Mouse (Mus musculus) MN1 (cell line): ENCODE measurements around the gene Msantd3.
A peak's percentile ranks its signal among the peaks of the same experiment; 100 is the strongest.

Experiments used
- DNase-seq: peaks from one replicate; pipeline ENCODE4 v3.0.0-alpha.2; 2016; ENCODE audit warnings: low spot score

Msantd3 gene

DNA sequence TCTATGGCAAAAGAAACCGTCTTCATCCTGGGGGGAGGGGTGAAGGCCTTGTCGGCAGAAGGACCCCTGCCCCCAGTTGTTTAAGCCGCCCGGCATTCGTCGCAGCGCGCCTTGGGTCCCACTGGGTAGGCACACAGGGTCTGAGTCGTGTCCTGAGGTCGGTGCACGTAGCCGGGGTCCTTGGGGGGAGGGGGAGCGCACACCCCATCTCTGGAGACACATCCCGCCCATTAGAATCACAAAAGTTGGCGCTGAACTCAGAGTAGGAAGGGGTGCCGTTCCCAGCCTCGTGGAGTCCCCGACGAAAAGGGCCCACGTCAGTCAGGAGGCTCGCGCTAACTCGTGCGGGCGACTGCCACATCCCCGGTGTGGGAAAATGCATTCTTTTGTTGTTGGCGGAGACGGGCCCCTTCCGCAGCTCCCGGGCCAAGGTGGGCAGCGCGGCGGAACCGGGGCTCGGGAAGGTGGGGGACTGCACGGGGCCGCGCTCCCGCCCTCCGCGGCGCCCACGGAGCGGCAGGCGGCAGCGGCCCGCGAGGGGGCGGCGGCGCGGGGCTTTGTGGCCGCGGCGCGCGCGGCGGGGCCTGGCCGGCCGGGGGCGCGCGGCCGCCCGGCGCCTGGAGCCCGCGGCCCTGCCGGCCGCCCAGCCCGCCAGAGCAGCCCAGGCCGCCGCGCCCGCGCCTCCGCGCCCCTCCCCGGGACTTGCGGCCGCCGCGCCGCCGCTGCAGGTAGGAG lies at the start of gene Msantd3:
Gene Msantd3 (plus strand): TSS at position 95 of the 735 bp plus-strand sequence.
- peak; percentile 66 for DNase-seq

DNA sequence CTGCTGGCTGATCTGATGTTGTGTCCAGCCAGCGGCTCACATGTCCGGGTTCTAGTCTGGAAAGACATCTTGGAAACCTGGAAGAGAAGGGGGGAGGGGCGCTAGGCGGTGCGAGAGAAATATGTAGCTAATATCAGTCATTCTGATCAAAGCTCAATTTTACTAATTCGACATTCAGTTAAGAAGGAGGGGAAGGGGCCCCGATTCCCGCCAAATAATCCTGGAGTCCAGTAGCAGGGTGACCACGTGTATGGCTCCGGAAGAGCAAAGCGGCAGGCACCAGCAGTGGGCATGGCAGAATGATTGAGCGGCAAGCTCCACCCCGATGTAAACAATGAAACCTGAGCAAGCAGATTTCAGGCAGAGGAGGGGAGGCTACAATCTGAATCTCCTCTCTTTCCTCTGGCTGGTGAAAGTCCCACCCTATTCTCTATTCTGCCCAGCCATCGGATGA lies 48.4 kb upstream of the Msantd3 start:
- no peak for DNase-seq

DNA sequence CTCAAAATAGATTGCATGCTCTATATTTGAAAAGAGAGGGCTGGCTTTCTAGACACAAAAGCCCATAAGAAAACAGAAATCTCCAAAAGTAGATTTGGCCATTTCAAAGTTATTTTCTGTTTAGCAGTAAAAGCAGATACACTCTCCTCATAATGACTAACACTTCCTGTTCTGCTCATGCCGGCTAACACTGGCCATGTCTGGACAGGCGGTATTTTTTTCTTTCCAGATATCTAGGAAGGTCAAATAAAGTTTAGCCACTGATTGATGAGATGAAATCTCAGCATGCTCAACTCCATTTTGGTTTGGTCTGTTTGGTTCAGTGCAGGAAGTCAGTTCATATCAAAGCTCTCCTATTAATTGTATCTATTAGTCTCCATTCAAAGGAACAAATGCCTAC lies 47.2 kb upstream of the Msantd3 start:
- no peak for DNase-seq

DNA sequence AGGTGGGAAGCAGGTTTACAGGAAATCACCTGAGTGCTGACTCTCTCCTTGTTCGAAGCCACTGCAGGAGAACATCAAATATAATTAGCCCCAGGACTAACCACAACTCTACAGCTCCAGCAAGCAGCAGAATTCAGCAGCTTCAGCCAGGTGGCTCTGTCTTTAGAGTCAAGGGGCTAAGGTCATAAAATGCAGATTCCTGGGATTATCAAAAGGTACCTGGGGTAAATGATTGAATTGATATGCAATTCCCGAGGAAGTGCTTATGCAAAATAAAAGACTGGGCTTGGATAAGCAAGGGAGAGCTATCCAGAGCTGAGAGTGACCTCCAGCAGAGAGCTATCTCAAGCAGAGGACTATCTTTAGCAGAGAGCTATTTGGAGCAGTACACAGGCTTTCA lies 28.9 kb upstream of the Msantd3 start:
- no peak for DNase-seq

DNA sequence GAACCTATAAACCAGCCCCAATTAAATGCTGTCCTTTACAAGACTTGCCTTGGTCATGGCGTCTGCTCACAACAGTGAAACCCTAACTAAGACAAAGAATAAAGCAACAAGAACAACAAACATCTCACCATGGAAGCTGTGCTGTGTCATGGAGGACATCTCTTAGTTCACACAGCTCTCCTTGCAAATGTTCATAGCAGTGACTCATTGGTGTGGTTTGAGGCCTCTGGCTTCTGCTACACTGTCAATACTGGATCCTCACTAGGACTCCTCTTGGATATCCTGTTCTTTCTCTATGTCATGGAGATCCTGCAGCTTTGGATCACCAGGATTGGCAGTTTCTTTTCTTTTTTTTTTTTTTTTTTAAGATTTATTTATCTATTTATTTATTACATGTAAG lies 10.2 kb upstream of the Msantd3 start:
- no peak for DNase-seq

DNA sequence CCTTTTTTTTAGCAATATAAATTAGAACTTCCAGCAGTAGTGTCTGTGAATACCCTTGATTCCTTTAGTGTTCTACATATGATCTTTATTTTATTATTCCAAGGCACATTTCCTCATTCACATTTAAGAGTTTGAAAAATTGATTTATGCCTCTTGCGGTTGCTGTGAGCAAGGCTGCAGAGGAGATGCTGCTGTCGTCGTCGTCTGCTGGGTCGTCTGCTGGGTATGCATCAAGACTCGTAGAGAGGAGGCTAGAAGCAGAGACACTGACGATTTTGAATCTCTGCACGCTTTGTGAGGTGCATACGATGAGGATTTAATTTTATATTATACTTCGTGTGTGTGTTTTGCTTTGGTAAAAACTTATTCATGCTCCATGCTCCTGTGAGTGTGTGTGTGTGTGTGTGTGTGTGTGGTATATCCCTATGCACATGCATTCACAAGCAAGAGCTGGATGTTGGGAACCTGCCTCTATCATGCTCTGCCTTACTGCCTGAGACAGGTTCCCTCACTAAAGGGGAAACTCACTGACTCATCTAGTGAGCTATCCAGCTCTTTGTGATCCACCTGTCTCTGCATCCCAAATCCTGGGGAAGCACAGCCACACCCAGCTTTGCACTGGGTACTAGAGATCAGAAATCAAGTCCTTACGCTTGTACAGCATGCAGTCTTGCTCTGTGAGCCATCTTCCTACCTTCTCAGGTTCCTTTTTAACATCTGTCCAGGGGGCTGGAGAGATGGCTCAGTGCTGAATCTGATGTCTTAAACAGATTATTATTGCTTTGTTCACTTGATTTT lies 7.7 kb upstream of the Msantd3 start:
- no peak for DNase-seq

DNA sequence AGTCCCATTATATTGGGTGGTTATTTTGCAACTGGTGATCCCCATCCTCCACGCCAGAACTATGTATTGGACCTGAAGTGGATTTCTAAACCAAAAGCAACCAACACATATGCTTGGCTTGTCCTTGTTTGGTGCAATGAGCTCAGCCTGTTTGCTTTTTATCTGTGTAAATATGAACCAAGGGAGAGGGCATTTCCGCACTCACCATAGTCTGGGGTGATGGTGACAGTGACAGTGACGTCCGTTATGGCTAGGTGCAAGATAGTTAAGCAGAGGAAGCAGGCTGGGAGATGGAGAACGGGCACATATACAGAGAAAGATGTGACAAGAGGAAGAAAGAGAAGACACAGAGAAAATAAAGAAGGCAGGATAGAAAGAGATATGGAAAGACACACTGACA lies 3.5 kb upstream of the Msantd3 start:
- DNase-seq = no peak

DNA sequence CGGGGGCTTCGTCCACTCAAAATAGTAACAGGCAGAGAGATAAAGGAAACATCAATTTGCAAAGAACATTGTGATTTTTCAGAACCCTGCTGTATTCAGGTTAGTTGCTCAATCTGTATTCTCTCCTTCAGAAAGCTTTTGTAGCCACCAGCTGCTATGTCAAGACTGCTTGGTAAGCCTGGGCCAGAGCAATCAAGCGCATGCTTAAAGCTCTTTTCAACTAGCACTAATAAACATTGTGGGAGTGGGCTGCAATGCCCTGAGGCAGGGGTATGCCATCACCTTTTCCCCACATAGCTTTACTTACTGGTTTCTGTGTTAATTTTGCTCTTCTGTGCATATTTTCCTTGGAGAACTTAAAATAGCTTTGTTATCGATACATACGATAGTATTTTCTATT lies 2.7 kb upstream of the Msantd3 start:
- DNase-seq = no peak

DNA sequence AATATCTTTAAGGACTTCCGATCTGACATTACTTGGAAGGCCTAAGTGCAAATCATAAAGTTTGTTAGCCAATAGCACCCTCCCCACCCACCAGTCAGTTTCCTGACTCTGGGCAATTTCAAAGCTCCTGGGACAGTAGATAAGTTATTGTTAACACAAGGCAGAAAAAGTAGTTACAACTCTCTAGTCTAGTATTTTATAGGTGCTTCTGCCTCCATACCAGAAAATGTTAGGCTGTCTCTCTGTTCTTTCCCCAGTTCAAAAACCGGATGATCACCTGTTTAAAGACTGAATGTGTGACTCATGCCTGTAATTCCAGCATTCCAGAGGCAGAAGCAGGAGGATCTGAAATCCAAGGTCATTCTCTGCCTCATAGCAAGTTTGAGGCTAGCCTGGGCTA lies 1.2 kb upstream of the Msantd3 start:
- no peak for DNase-seq

DNA sequence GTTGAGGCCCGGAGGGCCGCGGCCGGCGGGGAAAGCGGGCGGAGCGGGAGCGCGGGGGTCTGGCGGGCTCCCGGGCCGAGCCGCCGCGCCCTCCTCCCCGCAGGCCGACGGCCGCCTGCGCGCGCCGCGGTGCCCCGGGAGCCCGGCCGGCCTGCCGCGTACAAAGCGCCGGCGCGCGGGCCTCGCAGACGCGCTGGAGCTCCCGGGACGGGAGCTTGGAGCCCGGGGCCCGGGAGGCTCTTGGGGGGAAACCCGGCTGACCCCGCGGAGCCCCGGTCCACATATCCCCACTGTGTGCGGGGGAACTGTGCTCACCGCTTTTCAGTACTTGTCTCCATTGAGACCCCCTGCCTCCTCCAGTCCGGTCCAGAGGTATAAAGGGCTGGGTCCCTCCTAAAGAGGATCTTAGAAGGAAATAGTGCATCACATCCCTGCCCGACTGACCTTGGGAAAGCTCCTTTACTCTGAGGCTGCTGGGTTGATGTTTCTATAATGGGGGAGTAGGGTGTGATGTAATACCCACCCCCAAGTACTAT lies 909 bp downstream of the Msantd3 start:
- DNase-seq = peak; percentile 49

DNA sequence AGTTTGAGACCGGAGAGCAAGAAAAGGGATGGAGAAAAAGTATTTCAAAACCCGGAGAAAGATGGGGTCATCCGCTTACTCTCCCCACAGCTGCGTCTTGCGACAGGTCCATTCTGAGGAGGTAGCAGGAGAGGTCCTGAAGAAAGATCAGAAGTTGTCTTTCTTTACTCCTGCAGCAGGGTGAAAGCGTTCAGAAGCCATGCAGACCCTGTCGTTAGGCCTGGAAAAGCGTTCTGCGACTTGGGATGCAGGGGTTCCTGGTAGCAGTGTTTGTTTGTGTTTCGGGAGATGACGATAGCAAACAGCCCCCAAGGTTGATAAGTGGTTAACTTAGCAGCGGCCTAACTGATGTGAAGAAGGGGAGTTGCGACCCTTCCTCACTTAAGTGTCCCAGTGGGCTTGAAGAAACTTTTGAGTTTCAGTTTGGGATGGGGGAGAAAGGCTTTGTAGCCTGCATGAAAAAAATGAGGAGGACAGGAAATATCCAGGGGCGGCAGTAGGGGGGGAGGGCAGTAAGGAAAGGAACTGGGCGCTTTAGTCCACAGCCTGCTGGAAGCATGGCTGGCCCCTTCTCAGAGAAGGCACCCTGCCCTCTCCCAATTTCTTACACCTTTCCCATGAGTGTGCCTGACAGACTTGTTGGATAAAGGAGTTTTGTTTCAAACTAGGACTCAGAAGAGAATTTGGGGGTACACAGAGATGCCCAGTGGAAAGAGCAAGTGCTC lies 2.0 kb downstream of the Msantd3 start:
- DNase-seq = no peak

DNA sequence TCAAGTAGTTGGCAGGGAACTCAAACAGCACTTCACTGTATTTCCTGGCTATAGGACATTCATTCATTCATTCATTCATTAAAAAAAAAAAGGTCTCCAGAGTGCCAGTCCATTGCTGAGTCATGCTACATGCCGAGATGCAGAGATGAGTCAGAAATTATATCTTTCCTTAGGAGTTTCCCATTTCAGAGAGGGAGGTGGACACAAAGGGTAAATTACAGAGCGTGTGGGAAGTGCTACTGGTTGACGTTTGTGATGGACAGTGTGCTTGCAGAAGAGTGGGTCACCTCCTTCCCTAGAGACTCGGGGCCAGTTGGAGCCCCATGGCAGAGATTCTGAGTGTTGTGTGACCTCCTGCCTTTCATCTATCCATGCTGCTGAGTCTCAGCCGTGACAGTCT lies 2.6 kb downstream of the Msantd3 start:
- peak; percentile 60 for DNase-seq

DNA sequence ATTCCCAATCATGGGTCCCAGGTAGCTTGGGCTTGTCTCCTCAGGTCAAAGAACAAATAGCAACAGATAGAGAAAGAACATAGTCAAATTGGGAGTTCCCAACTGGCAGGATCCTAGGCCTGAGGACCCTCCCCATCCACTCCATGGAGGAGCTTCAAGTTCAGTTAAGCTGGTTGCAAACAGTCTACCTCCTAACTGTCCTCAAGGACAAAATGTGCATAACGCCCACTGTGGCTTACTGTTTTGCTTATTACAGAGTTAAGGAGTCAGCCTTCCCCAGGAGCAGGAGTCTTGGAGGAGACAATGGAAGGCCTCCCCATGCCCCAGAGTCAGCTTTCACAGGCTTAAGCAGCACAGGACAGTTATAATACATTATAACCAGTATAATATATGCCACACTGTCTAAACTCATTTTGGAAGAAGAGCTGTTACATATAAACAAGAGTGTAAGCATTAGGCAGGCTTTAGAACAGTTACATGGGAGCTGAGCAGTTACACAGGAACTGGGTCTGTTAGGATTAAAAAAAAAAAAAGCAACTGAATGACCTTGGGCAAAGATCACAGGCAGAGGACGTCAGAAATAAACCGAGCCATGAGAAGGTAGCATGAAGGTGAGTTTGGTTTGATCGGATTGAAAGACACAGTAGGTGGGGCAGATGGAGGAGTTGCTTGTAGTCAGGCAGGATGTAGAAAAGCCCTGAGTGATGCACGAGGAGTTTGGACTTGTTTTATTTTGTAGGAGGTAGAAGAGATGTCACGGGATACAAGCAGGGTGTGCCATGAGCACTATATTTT lies 3.5 kb downstream of the Msantd3 start:
- DNase-seq = no peak

DNA sequence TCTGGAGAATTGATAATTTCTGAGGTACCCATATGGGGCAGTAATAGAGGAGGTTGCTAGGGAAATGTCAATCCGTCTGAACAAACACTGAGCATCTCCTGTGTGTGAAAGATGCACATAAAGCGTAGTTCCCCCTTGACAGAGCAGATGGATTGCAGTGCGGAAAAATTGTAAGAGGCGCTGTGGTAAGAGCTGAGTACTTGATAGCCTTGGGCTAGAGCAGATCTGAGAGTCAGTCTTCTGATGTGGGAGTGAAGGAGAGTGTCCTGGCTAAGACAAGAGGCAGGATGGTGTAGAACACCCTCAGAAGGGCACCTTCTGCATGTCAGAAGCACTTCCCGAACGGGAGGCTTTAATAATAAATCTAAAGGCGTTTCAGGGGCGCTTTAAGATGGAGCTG lies 4.4 kb downstream of the Msantd3 start:
- no peak for DNase-seq

DNA sequence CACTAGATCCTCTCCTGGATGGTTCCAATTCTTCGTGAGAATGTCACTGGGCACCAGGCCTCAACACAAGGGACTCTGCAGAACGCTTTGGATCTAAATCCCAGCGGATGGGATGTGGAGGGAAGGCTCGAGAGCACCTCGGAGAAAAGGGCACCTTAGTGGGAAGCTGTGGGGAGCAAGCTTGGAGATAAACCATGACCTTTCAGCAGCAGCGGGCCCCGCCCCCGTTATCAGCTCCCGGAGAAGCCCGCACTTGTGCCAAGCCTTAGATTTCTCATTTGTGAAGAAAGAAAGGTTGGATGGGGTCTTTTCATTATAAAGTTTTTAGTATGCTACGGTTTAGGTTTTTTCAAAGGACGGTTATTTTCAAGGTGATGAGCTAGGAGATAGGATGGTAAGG lies 6.2 kb downstream of the Msantd3 start:
- no peak for DNase-seq

DNA sequence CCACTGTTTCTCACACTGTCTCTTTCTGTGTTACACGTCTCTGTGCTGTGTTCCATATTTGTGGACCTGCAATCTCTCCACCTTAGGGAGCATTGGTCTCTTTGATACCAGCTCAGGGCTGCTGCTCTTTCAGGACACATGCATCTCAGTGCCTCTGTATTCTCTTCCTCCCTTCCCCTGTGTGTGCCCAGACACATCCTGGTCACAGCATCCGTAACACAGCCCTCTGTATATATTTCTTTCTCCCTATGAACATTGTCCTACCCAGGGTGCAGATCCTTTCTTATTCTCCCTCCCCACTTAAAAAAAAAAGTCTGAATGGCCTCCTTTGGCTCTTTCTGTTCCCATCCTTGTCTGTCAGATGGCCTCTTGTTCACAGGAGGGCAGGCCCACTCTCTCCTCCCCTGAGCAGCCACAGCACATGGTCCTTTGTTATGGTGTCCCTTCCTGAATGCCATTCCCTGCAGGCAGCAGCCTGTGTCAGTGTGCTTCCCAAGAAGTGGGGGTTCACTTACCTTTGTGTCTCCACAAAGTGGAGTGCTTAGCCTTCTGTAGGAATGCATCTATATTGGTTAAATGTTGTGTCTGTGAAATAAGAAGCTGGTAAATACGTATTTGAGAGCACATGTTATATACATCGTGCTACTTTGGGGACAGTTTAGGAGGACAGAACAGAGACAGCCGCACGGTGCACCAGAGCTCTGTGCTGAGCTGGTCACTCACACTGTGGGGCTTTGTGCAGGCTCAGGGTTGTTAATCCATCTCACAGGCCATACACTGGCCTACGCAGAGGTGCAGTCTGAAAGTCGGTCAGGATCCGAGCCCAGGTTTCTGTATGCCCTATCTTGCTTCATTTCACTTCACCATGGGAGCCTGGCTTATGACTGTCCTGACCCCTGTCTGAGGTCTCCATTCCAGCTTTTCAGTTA lies 7.1 kb downstream of the Msantd3 start:
- no peak for DNase-seq

DNA sequence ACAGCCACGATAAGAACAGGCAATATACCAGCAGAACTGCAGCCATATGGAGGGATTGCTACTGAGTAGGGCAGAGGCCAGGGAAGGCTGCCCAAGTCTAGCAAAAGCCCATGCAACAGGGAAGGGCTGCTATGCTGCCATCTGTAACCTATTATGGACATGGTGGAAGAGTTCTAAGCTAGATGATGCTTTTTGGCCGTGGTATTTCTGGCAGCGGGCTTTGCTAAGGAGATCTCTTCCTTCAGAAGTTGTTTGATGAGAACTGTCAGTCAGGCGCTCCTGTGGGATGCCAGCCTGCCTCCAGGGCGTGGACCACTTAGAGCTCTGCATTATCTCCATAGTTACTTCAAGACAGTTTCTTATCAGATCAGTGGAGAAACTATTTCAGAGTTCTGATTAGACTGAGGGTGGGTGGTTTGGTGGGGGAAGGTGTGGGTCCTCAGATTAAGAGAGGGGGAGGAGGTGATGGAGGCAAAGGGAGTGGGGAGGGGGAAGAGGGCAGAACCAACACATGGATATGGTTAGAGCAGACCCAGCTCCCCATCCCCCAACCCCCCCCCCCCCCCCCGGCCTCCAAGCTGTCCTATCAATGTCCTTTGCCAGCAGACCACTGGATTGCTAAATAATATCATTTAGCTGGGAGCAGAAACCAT lies 8.8 kb downstream of the Msantd3 start:
- no peak for DNase-seq

DNA sequence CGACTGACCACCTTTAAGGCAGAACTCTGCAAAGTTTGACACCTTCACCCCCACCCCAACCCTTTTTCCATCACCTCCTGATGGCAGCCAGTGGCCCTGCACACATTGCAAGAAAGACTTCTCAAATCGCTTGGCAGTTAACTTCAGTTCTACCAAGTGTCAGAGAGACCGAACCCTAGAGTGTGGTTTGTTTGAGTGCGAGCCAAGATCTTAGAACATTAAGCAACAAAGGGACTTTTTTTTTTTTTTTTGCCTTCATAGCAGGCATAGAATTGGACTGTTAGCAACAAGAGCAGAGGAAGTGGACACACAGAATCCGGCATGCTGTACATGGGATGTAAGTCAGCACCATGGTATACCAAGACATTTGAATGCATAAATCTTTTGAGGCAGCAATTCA lies 9.9 kb downstream of the Msantd3 start:
- DNase-seq = no peak

DNA sequence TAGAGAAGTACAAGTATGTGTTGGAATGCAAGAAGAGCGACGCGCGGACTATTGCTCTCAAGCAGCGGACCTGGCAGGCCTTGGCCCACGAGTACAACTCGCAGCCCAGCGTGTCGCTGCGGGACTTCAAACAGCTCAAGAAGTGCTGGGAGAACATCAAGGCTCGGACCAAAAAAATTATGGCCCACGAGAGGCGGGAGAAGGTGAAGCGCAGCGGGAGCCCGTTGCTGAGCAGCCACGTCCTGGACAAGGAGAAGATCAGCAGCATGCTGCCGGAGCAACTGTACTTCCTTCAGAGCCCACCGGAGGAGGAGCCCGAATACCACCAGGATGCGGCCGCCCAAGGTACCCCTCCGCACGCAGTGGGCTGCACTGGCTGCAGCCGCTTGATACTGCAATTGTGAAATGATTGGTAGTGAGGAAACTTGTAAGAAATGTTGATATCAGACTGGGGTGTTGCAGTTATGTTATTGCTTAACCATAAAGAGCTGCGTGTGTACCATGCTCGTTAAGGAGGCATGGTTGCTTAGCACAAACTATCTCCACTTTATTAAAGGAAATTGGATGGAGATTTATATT lies 12.8 kb downstream of the Msantd3 start:
- no peak for DNase-seq

DNA sequence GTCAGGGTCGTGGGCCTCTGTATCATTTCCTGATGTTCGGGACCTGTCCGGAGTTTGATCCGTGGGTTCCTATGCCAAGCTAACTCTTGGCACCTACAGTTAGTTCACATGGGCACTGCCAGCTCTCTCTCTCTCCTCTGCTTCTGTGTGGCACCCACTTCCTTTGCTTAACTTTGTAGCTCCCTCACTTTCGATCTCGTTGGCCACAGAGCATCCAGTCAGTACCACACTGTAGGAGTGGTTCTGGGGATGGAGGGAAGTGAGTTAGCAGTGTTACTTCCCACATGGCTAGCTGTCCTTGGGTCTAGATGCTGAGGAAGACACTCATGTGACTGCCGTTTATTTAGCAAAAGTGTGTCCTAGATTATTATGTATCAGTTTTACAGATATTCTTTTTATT lies 14.4 kb downstream of the Msantd3 start:
- no peak for DNase-seq
